Mouse (Mus musculus): ENCODE data around the gene Oasl2. TPM values are rescaled to one million over a fixed set of nuclear protein-coding genes. Genes with fewer than 3 reads are reported as not detected.

The Oasl2 gene
- polyA plus RNA-seq, 1 experiment from 2014 or later: 1.8 TPM

DNA sequence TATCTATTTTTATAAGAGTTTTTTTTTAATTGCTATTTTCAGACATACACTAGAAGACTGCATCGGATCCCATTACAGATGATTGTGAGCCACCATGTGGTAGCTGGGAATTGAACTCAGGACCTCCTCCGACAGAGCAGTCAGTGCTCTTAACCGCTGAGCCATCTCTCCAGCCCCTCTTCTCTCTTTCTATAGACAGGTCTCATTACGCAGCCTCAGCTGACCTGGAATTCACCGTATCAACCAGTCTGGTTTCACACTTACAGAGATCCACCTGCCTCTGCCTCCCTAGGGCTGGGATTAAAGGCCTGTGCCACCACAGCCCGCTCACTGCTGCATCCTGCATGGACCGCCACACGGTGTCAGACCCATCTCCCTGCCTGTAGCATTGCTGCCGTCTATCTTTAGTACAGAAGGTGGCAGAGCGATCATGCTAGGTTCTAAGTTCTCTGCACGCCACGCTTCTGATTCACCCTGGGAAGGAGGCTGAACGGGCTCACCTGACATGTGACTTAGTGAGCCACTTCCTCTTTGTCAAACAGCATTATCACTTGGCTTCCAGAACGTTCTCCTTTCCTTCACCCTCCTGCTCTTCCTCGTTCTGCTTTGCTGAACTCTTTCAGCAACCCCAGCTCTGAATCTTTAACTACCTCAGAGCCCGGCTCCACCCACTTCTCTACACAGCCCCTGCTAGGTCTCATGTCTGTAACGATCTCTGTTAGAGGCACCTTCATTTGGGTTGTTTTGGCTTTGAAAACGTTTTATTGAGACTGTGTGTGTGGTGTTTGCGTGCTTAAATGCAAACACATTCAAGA lies 25.0 kb downstream of the Oasl2 start:
- Histone ChIP-seq H3K4me3 (ENCODE audit: low read depth, low read length) (no peak overlapping the region), H3K36me3 (ENCODE audit: control insufficient read depth, insufficient read depth, low read length) (no peaks in the 10 kb centered on the region), H3K27ac (replicated peaks; ENCODE audit: low read depth, low read length) (no peak overlapping the region), H3K4me2 (ENCODE audit: low read depth, severe bottlenecking) (no peak overlapping the region), H3K27me3 (ENCODE audit: control insufficient read depth, insufficient read depth, low read length) (no peaks in the 10 kb centered on the region), H3K9me3 (ENCODE audit: control insufficient read depth, low read length) (no peaks in the 10 kb centered on the region), H3K4me1 (ENCODE audit: control insufficient read depth, insufficient read depth, low read length) (no peaks in the 10 kb centered on the region), H3K9ac (ENCODE audit: low read length) (no peak overlapping the region)
- DNase-seq (ENCODE audit: low spot score) (no peak), ATAC-seq (ENCODE audit: insufficient number of reproducible peaks, low FRiP score, low TSS enrichment, low read depth) (no peak)
- WGBS: 76% methylated on average over 19 of the region's 19 CpGs

DNA sequence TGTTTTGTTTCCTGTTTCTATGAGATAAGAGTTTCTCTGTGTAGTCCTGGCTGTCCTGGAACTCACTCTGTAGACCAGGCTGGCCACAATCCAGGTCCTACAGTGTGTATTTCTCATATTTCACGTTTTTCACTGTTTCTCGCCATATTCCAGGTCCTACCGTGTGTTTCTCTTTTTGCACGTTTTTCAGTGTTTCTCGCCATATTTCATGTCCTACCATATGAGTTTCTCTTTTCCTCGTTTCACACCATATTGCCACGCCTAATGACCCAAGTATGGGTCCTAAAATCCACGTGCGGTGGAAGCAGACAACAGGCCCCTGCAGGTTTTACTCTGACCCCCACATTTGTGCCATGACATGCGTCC lies 25.6 kb downstream of the Oasl2 start:
- Histone ChIP-seq H3K9me3 (ENCODE audit: control insufficient read depth, low read length) (no peaks in the 10 kb centered on the region), H3K4me2 (ENCODE audit: low read depth, severe bottlenecking) (no peak overlapping the region), H3K36me3 (ENCODE audit: control insufficient read depth, insufficient read depth, low read length) (no peaks in the 10 kb centered on the region), H3K27ac (replicated peaks; ENCODE audit: low read depth, low read length) (no peak overlapping the region), H3K4me1 (ENCODE audit: control insufficient read depth, insufficient read depth, low read length) (no peaks in the 10 kb centered on the region), H3K4me3 (ENCODE audit: low read depth, low read length) (no peak overlapping the region), H3K9ac (ENCODE audit: low read length) (no peak overlapping the region), H3K27me3 (ENCODE audit: control insufficient read depth, insufficient read depth, low read length) (no peaks in the 10 kb centered on the region)
- DNase-seq (ENCODE audit: low spot score) (no peak), ATAC-seq (ENCODE audit: insufficient number of reproducible peaks, low FRiP score, low TSS enrichment, low read depth) (no peak)
- 67% methylated on average over 10 of the region's 10 CpGs for WGBS

DNA sequence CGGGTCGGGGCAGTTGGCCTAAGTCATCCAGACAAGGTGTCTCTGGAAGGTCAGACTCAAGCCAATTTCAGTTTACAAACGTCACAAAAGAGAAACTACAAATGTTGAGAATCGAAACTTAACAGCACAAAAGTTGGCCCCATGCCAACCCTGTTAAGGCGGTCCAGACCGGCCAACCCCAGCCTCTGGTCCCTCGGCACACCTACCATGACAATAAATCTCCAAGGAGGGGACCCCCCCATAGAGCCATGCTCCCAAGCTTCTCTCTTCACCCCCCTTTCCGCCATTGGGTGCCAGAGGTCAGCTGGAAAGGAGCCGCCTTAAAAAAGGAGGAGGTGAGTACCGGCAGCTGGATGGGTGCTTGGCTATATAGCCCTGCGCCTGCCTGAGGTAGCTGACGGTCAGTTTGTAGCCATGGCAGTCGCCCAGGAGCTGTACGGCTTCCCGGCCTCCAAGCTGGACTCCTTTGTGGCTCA lies 26.3 kb downstream of the Oasl2 start, which contains the start of gene Oasl1:
TSS of gene Oasl1 (plus strand) at position 243 of the 476 bp plus-strand sequence.
- H3K27ac ChIP-seq (replicated peaks; ENCODE audit: low read depth, low read length): no peak within 1 kb of the TSS
- ATAC-seq (ENCODE audit: insufficient number of reproducible peaks, low FRiP score, low TSS enrichment, low read depth) (no peak), DNase-seq (ENCODE audit: low spot score) (peak; percentile 27)
- no peak within 1 kb of the TSS for H3K4me3 ChIP-seq (ENCODE audit: low read depth, low read length)
- no peaks in the 10 kb centered on the region for H3K9me3 ChIP-seq (ENCODE audit: control insufficient read depth, low read length)
- H3K36me3 ChIP-seq (ENCODE audit: control insufficient read depth, insufficient read depth, low read length): no peaks in the 10 kb centered on the region
- no peak within 1 kb of the TSS; the same call in 1 of the 2 replicates for H3K4me2 ChIP-seq (ENCODE audit: low read depth, severe bottlenecking)
- no peaks in the 10 kb centered on the region for H3K4me1 ChIP-seq (ENCODE audit: control insufficient read depth, insufficient read depth, low read length)
- no peaks in the 10 kb centered on the region for H3K27me3 ChIP-seq (ENCODE audit: control insufficient read depth, insufficient read depth, low read length)
- peak within 1 kb of the TSS; percentile 0; the same call in 1 of the 2 replicates for H3K9ac ChIP-seq (ENCODE audit: low read length)
- WGBS: 49% methylated on average over 15 of the region's 15 CpGs

DNA sequence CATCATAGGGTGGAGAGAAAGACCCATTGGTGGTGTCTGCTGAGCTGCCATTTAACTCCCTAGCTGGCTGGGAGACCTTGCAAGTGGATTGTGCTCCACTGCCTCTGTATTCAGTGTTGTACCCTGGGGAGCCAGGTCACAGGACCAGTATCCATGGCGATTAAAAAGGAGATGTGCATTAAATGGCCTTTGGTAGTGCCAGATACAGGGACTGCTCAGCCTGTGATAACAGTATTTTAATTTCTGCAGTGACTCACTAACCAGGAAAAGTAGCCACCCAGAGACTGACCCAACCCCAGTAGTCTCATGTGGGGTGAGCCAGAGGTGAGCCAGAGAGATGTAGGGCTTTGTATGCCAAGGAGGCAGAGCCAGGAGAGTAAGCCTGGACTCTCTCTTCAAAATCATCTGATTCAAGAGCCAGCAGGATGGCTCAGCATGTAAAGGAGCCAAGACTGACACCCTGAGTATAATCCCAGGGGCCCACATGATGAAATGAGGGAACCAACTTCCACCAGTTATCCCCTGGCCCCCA lies 29.5 kb downstream of the Oasl2 start:
- H3K9ac ChIP-seq (ENCODE audit: low read length): no peak overlapping the region
- H3K27ac ChIP-seq (replicated peaks; ENCODE audit: low read depth, low read length): no peak overlapping the region
- no peaks in the 10 kb centered on the region for H3K36me3 ChIP-seq (ENCODE audit: control insufficient read depth, insufficient read depth, low read length)
- H3K9me3 ChIP-seq (ENCODE audit: control insufficient read depth, low read length): no peaks in the 10 kb centered on the region
- ATAC-seq (ENCODE audit: insufficient number of reproducible peaks, low FRiP score, low TSS enrichment, low read depth) (no peak), DNase-seq (ENCODE audit: low spot score) (no peak)
- no peaks in the 10 kb centered on the region for H3K27me3 ChIP-seq (ENCODE audit: control insufficient read depth, insufficient read depth, low read length)
- H3K4me1 ChIP-seq (ENCODE audit: control insufficient read depth, insufficient read depth, low read length): no peaks in the 10 kb centered on the region
- H3K4me2 ChIP-seq (ENCODE audit: low read depth, severe bottlenecking): no peak overlapping the region
- H3K4me3 ChIP-seq (ENCODE audit: low read depth, low read length): no peak overlapping the region
- WGBS: 66% methylated on average over 1 of the region's 1 CpGs

DNA sequence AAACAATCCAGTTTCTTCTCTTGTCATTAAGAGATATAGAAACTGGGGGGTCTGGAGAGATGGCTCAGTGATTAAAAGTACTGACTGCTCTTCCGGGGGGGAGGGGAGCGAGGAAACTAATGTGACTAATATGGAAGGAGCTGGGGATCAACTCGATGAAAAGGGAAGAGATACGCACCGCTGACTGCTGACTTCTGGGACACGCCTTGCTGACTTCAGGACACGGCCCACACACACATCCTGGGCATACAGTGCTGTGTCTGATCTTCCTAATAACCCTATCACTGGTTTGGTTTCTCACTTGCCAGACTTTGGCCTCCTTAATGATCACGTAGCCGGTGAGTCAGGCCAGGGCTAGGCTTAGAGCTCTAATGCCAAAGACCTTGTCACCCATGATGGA lies 30.0 kb downstream of the Oasl2 start:
- no peak for DNase-seq (ENCODE audit: low spot score)

DNA sequence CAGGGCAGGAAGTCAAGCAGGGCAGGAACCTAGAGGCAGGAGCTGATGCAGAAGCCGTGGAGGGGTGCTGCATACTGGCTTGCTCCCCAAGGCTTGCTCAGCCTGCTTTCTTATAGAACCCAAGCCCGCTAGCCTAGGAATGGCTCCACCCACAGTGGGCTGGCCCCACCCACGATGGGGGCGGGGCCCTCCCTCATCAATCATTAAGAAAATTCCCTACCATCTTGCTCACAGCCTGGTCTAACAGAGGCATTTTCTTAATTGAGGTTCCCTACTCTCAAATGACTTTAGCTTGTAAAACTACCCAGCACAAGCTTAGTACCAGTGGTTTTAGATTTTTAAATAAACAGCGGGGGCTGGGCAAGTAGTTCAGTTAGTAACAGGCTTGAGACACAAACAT lies 34.9 kb downstream of the Oasl2 start:
- H3K27me3 ChIP-seq (ENCODE audit: control insufficient read depth, insufficient read depth, low read length): no peaks in the 10 kb centered on the region
- H3K36me3 ChIP-seq (ENCODE audit: control insufficient read depth, insufficient read depth, low read length): no peaks in the 10 kb centered on the region
- no peaks in the 10 kb centered on the region for H3K4me1 ChIP-seq (ENCODE audit: control insufficient read depth, insufficient read depth, low read length)
- ATAC-seq (ENCODE audit: insufficient number of reproducible peaks, low FRiP score, low TSS enrichment, low read depth) (no peak), DNase-seq (ENCODE audit: low spot score) (no peak)
- no peaks in the 10 kb centered on the region for H3K9me3 ChIP-seq (ENCODE audit: control insufficient read depth, low read length)
- H3K4me3 ChIP-seq (ENCODE audit: low read depth, low read length): no peak overlapping the region
- 60% methylated on average over 5 of the region's 5 CpGs for WGBS
- no peak overlapping the region for H3K9ac ChIP-seq (ENCODE audit: low read length)
- H3K27ac ChIP-seq (replicated peaks; ENCODE audit: low read depth, low read length): no peak overlapping the region
- no peak overlapping the region for H3K4me2 ChIP-seq (ENCODE audit: low read depth, severe bottlenecking)

More for the DNA sequence above, 30.0 kb downstream of the Oasl2 start:
- Histone ChIP-seq H3K4me3 (ENCODE audit: low read depth, low read length) (no peak overlapping the region), H3K27me3 (ENCODE audit: control insufficient read depth, insufficient read depth, low read length) (no peaks in the 10 kb centered on the region), H3K9ac (ENCODE audit: low read length) (no peak overlapping the region), H3K4me1 (ENCODE audit: control insufficient read depth, insufficient read depth, low read length) (no peaks in the 10 kb centered on the region), H3K9me3 (ENCODE audit: control insufficient read depth, low read length) (no peaks in the 10 kb centered on the region), H3K4me2 (ENCODE audit: low read depth, severe bottlenecking) (no peak overlapping the region), H3K36me3 (ENCODE audit: control insufficient read depth, insufficient read depth, low read length) (no peaks in the 10 kb centered on the region), H3K27ac (replicated peaks; ENCODE audit: low read depth, low read length) (no peak overlapping the region)
- 94% methylated on average over 9 of the region's 9 CpGs for WGBS
- ATAC-seq (ENCODE audit: insufficient number of reproducible peaks, low FRiP score, low TSS enrichment, low read depth): no peak

DNA sequence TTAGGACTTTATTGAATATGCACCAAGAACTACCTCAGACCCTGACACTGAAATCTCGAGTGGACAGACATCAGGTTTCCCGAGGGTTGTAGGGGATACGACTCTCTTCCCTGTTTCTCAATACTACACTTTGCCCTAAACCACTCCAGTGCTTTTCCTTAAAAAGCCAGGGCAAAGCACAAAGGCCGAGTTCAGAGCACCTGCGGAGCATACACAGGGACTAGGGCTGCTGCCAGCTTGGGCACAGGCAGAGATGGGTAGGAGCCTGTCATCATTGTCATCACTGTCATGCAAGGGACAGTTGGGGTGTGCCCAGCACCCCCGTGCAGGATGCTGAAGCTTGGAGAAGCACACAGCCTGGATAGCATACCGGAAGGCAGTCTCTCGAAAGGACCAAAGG lies 36.5 kb downstream of the Oasl2 start:
- no peak overlapping the region for H3K4me3 ChIP-seq (ENCODE audit: low read depth, low read length)
- no peak overlapping the region for H3K4me2 ChIP-seq (ENCODE audit: low read depth, severe bottlenecking)
- H3K9ac ChIP-seq (ENCODE audit: low read length): no peak overlapping the region
- 89% methylated on average over 8 of the region's 8 CpGs for WGBS
- no peak overlapping the region for H3K27ac ChIP-seq (replicated peaks; ENCODE audit: low read depth, low read length)
- H3K27me3 ChIP-seq (ENCODE audit: control insufficient read depth, insufficient read depth, low read length): no peaks in the 10 kb centered on the region
- no peaks in the 10 kb centered on the region for H3K36me3 ChIP-seq (ENCODE audit: control insufficient read depth, insufficient read depth, low read length)
- no peaks in the 10 kb centered on the region for H3K4me1 ChIP-seq (ENCODE audit: control insufficient read depth, insufficient read depth, low read length)
- H3K9me3 ChIP-seq (ENCODE audit: control insufficient read depth, low read length): no peaks in the 10 kb centered on the region
- ATAC-seq (ENCODE audit: insufficient number of reproducible peaks, low FRiP score, low TSS enrichment, low read depth): no peak
- no peak for DNase-seq (ENCODE audit: low spot score)

DNA sequence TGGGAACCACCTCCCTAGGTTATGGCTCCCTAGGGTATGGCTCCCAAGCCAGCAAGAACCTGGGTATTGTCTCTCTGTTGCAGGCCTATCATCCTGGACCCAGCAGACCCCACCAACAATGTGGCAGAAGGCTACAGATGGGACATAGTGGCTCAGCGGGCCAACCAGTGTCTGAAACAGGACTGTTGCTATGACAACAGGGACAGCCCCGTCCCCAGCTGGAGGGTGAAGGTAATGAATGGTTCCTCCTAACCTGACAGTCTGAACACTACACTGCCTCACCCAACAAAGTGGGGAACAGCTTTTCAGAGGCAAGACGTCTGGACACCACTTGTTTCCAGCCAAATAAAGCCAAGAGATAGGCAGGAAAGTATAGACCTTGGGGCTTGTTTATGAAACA lies 39.1 kb downstream of the Oasl2 start:
- WGBS: 25% methylated on average over 3 of the region's 3 CpGs
- 0 out of 2 replicates have a peak, but pooled peaks cover 2% of the 10 kb centered on the region for H3K9me3 ChIP-seq (ENCODE audit: control insufficient read depth, low read length)
- DNase-seq (ENCODE audit: low spot score) (no peak), ATAC-seq (ENCODE audit: insufficient number of reproducible peaks, low FRiP score, low TSS enrichment, low read depth) (no peak)
- H3K4me3 ChIP-seq (ENCODE audit: low read depth, low read length): no peak overlapping the region
- no peaks in the 10 kb centered on the region for H3K4me1 ChIP-seq (ENCODE audit: control insufficient read depth, insufficient read depth, low read length)
- no peaks in the 10 kb centered on the region for H3K36me3 ChIP-seq (ENCODE audit: control insufficient read depth, insufficient read depth, low read length)
- no peaks in the 10 kb centered on the region for H3K27me3 ChIP-seq (ENCODE audit: control insufficient read depth, insufficient read depth, low read length)
- no peak overlapping the region for H3K4me2 ChIP-seq (ENCODE audit: low read depth, severe bottlenecking)
- no peak overlapping the region for H3K27ac ChIP-seq (replicated peaks; ENCODE audit: low read depth, low read length)
- no peak overlapping the region for H3K9ac ChIP-seq (ENCODE audit: low read length)
